Mouse (Mus musculus): ENCODE data around the gene Psmb4. TPM values are rescaled to one million over a fixed set of nuclear protein-coding genes. Genes with fewer than 3 reads are reported as not detected.
"Not testable (repeated sequence)": the region's sequence is repeated elsewhere in the genome, so short reads cannot be mapped to it uniquely, and the experiment has no call there.

The Psmb4 gene
- polyA plus RNA-seq, 1 experiment from 2014 or later = 214 TPM

- WGBS (ENCODE audit: insufficient replicate concordance) = 33% methylated on average over 8 of the region's 8 CpGs
- H3K4me1 ChIP-seq = peaks cover 54% of the 10 kb centered on the region
These were observed 37.9 kb upstream of the Psmb4 start for GRCm38 (mm10) chr3:94924688-94925087.

GRCm38 (mm10) chr3:94922333-94922732 is 35.6 kb upstream of the Psmb4 start:
- Histone ChIP-seq H3K4me3 (no peak overlapping the region), H3K36me3 (no peaks in the 10 kb centered on the region), H3K27me3 (replicated peaks) (peaks cover 9% of the 10 kb centered on the region; the same call in 1 of the 2 replicates), H3K27ac (no peak overlapping the region), H3K9ac (no peak overlapping the region), H3K4me2 (no peak overlapping the region), H3K9me3 (replicated peaks) (no peaks in the 10 kb centered on the region), H3K4me1 (peaks cover 66% of the 10 kb centered on the region)
- WGBS (ENCODE audit: insufficient replicate concordance) = 59% methylated on average over 3 of the region's 3 CpGs
- ATAC-seq = no peak

More at GRCm38 (mm10) chr3:94924688-94925087, 37.9 kb upstream of the Psmb4 start:
- no peak overlapping the region for H3K4me3 ChIP-seq
- no peak overlapping the region for H3K4me2 ChIP-seq
- H3K27me3 ChIP-seq (replicated peaks) = peaks cover 9% of the 10 kb centered on the region; the same call in 1 of the 2 replicates
- H3K9me3 ChIP-seq (replicated peaks) = no peaks in the 10 kb centered on the region
- H3K27ac ChIP-seq = no peak overlapping the region
- H3K9ac ChIP-seq = peak overlapping the region; percentile 3; the same call in 1 of the 2 replicates
- H3K36me3 ChIP-seq = no peaks in the 10 kb centered on the region
- ATAC-seq = no peak

GRCm38 (mm10) chr3:94921104-94921503 is 34.3 kb upstream of the Psmb4 start:
- H3K36me3 ChIP-seq = no peaks in the 10 kb centered on the region
- WGBS (ENCODE audit: insufficient replicate concordance) = 62% methylated on average over 3 of the region's 3 CpGs
- H3K4me2 ChIP-seq = no peak overlapping the region
- no peak overlapping the region for H3K27ac ChIP-seq
- H3K4me1 ChIP-seq = peaks cover 57% of the 10 kb centered on the region
- H3K4me3 ChIP-seq = no peak overlapping the region
- no peak overlapping the region for H3K9ac ChIP-seq
- ATAC-seq = no peak
- peaks cover 13% of the 10 kb centered on the region; the same call in 1 of the 2 replicates for H3K27me3 ChIP-seq (replicated peaks)
- H3K9me3 ChIP-seq (replicated peaks) = no peaks in the 10 kb centered on the region

GRCm38 (mm10) chr3:94918845-94919244 is 32.1 kb upstream of the Psmb4 start:
- Histone ChIP-seq H3K9ac (no peak overlapping the region; the same call in 1 of the 2 replicates), H3K27ac (no peak overlapping the region), H3K4me1 (peaks cover 35% of the 10 kb centered on the region), H3K36me3 (no peaks in the 10 kb centered on the region), H3K9me3 (replicated peaks) (no peaks in the 10 kb centered on the region), H3K4me2 (no peak overlapping the region), H3K27me3 (replicated peaks) (peaks cover 17% of the 10 kb centered on the region; the same call in 1 of the 2 replicates), H3K4me3 (no peak overlapping the region)
- no peak for ATAC-seq
- WGBS (ENCODE audit: insufficient replicate concordance) = 72% methylated on average over 4 of the region's 4 CpGs

- ATAC-seq = peak; percentile 89
- peak overlapping the region; percentile 44 for H3K4me2 ChIP-seq
- no peak overlapping the region for H3K4me3 ChIP-seq
- H3K36me3 ChIP-seq = no peaks in the 10 kb centered on the region
- H3K9me3 ChIP-seq (replicated peaks) = no peaks in the 10 kb centered on the region
- H3K4me1 ChIP-seq = peaks cover 31% of the 10 kb centered on the region
- 56% methylated on average over 14 of the region's 14 CpGs for WGBS (ENCODE audit: insufficient replicate concordance)
- peak overlapping the region; percentile 47 for H3K9ac ChIP-seq
- peak overlapping the region; percentile 62; the same call in 1 of the 2 replicates for H3K27ac ChIP-seq
- H3K27me3 ChIP-seq (replicated peaks) = peaks cover 17% of the 10 kb centered on the region; the same call in 1 of the 2 replicates
These were observed 31.1 kb upstream of the Psmb4 start for GRCm38 (mm10) chr3:94917816-94918361.

- WGBS (ENCODE audit: insufficient replicate concordance) = 73% methylated on average over 7 of the region's 7 CpGs
- Histone ChIP-seq H3K27ac (no peak overlapping the region), H3K27me3 (replicated peaks) (0 out of 2 replicates have a peak, but pooled peaks cover 8% of the 10 kb centered on the region), H3K4me1 (peaks cover 29% of the 10 kb centered on the region), H3K4me3 (no peak overlapping the region), H3K9me3 (replicated peaks) (no peaks in the 10 kb centered on the region), H3K9ac (no peak overlapping the region), H3K36me3 (no peaks in the 10 kb centered on the region), H3K4me2 (no peak overlapping the region)
- no peak for ATAC-seq
These were observed 29.4 kb upstream of the Psmb4 start for GRCm38 (mm10) chr3:94915903-94916741.

- Histone ChIP-seq H3K36me3 (no peaks in the 10 kb centered on the region), H3K4me2 (no peak overlapping the region), H3K4me3 (no peak overlapping the region), H3K9ac (no peak overlapping the region), H3K27me3 (replicated peaks) (0 out of 2 replicates have a peak, but pooled peaks cover 11% of the 10 kb centered on the region), H3K9me3 (replicated peaks) (no peaks in the 10 kb centered on the region), H3K4me1 (peaks cover 17% of the 10 kb centered on the region), H3K27ac (no peak overlapping the region)
- WGBS (ENCODE audit: insufficient replicate concordance) = 58% methylated on average over 5 of the region's 5 CpGs
- ATAC-seq = no peak
These were observed 27.0 kb upstream of the Psmb4 start for GRCm38 (mm10) chr3:94913801-94914200.

GRCm38 (mm10) chr3:94911050-94911693 is 24.4 kb upstream of the Psmb4 start:
- no peak overlapping the region for H3K4me2 ChIP-seq
- no peak overlapping the region for H3K4me3 ChIP-seq
- H3K27ac ChIP-seq = no peak overlapping the region
- no peaks in the 10 kb centered on the region for H3K36me3 ChIP-seq
- peaks cover 13% of the 10 kb centered on the region for H3K4me1 ChIP-seq
- H3K9ac ChIP-seq = no peak overlapping the region
- H3K9me3 ChIP-seq (replicated peaks) = no peaks in the 10 kb centered on the region
- H3K27me3 ChIP-seq (replicated peaks) = 0 out of 2 replicates have a peak, but pooled peaks cover 9% of the 10 kb centered on the region
- WGBS (ENCODE audit: insufficient replicate concordance) = 62% methylated on average over 2 of the region's 2 CpGs
- no peak for ATAC-seq

- no peaks in the 10 kb centered on the region for H3K9me3 ChIP-seq (replicated peaks)
- 0 out of 2 replicates have a peak overlapping the region, but pooled peaks have one; percentile 5 for H3K4me2 ChIP-seq
- 15% methylated on average over 1 of the region's 1 CpGs for WGBS (ENCODE audit: insufficient replicate concordance)
- 0 out of 2 replicates have a peak, but pooled peaks cover 4% of the 10 kb centered on the region for H3K27me3 ChIP-seq (replicated peaks)
- peak; percentile 86 for ATAC-seq
- H3K27ac ChIP-seq = no peak overlapping the region
- H3K36me3 ChIP-seq = no peaks in the 10 kb centered on the region
- peaks cover 19% of the 10 kb centered on the region for H3K4me1 ChIP-seq
- peak overlapping the region; percentile 35; the same call in 1 of the 2 replicates for H3K9ac ChIP-seq
- no peak overlapping the region for H3K4me3 ChIP-seq
These were observed 19.7 kb upstream of the Psmb4 start for GRCm38 (mm10) chr3:94906482-94906881.

GRCm38 (mm10) chr3:94904759-94905158 is 18.0 kb upstream of the Psmb4 start:
- not testable (repeated sequence) for H3K9me3 ChIP-seq (replicated peaks); H3K4me2 ChIP-seq; H3K27me3 ChIP-seq (replicated peaks); H3K9ac ChIP-seq; ATAC-seq; H3K27ac ChIP-seq; H3K36me3 ChIP-seq; H3K4me3 ChIP-seq
- 55% methylated on average over 3 of the region's 3 CpGs for WGBS (ENCODE audit: insufficient replicate concordance)
- H3K4me1 ChIP-seq = peaks cover 19% of the 10 kb centered on the region

- WGBS (ENCODE audit: insufficient replicate concordance) = 22% methylated on average over 7 of the region's 7 CpGs
- Histone ChIP-seq H3K27me3 (replicated peaks) (no peaks in the 10 kb centered on the region), H3K4me1 (peaks cover 19% of the 10 kb centered on the region), H3K4me3 (no peak overlapping the region), H3K27ac (no peak overlapping the region), H3K9me3 (replicated peaks) (no peaks in the 10 kb centered on the region), H3K36me3 (no peaks in the 10 kb centered on the region), H3K9ac (no peak overlapping the region), H3K4me2 (no peak overlapping the region)
- peak; percentile 51; the same call in 1 of the 2 replicates for ATAC-seq
These were observed 16.0 kb upstream of the Psmb4 start for GRCm38 (mm10) chr3:94902747-94903146.

GRCm38 (mm10) chr3:94894076-94894475 is 7.3 kb upstream of the Psmb4 start:
- H3K27ac ChIP-seq = no peak overlapping the region
- H3K27me3 ChIP-seq (replicated peaks) = peaks cover 22% of the 10 kb centered on the region
- no peak overlapping the region for H3K4me2 ChIP-seq
- H3K9ac ChIP-seq = no peak overlapping the region
- no peaks in the 10 kb centered on the region for H3K36me3 ChIP-seq
- no peaks in the 10 kb centered on the region for H3K4me1 ChIP-seq
- H3K9me3 ChIP-seq (replicated peaks) = no peaks in the 10 kb centered on the region
- H3K4me3 ChIP-seq = no peak overlapping the region
- WGBS (ENCODE audit: insufficient replicate concordance) = 53% methylated on average over 3 of the region's 3 CpGs
- no peak for ATAC-seq
